In genomic region chr4:107757487-107758470, GRCm38 (mm10) we compare ENCODE assay signal across 16 mouse cellular contexts. TPM values are rescaled to one million over a fixed set of nuclear protein-coding genes. Genes with fewer than 3 reads are reported as not detected.
DNase-seq lines count a peak whose midpoint lies in the region; ATAC-seq and TF ChIP-seq lines count a peak whose summit lies in the region.
"Had no signal": no experiment of that assay in that cellular context is flagged by ENCODE, and none has a peak within 500 bp of the region (broad histone marks: within the 10 kb centered on the region; RNA-seq: fewer than 3 reads in every experiment).

No protein-coding gene starts in this region.

- H3K36me3 ChIP-seq in hindbrain, postnatal 0 days (ENCODE audit: insufficient read depth, low read length), result no peaks in the 10 kb centered on the region
- no peaks in the 10 kb centered on the region for H3K36me3 ChIP-seq in hindbrain, embryonic 13.5 days
- no peaks in the 10 kb centered on the region for H3K36me3 ChIP-seq in intestine, embryonic 15.5 days
- H3K36me3 ChIP-seq: embryonic facial prominence, embryonic 13.5 days; heart, embryonic 13.5 days had no signal

- no peak overlapping the region for H3K9ac ChIP-seq in hindbrain, postnatal 0 days (replicated peaks; ENCODE audit: low read length)
- H3K9ac ChIP-seq in hindbrain, embryonic 13.5 days, result no peak overlapping the region
- H3K9ac ChIP-seq in intestine, embryonic 15.5 days, result no peak overlapping the region
- H3K9ac ChIP-seq: embryonic facial prominence, embryonic 13.5 days; heart, embryonic 13.5 days; hindbrain, embryonic 14.5 days had no signal

- H3K4me1 ChIP-seq in hindbrain, postnatal 0 days (ENCODE audit: insufficient read depth, low read length), result peaks cover 4% of the 10 kb centered on the region; the same call in 1 of the 2 replicates
- peaks cover 33% of the 10 kb centered on the region for H3K4me1 ChIP-seq in hindbrain, embryonic 13.5 days (replicated peaks)
- 0 out of 2 replicates have a peak, but pooled peaks cover 2% of the 10 kb centered on the region for H3K4me1 ChIP-seq in intestine, embryonic 15.5 days (replicated peaks)

- 0 out of 2 replicates have a peak, but pooled peaks have one; percentile 33 for ATAC-seq in hindbrain, postnatal 0 days
- no peak for ATAC-seq in hindbrain, embryonic 13.5 days (ENCODE audit: low FRiP score)
- peak; percentile 26 for ATAC-seq in granulocyte monocyte progenitor cell, adult 5-6 weeks (replicated peaks; ENCODE audit: poor library complexity, severe bottlenecking)
- no peak for ATAC-seq in intestine, embryonic 15.5 days

- WGBS in hindbrain, postnatal 0 days, result 53% methylated on average over 15 of the region's 15 CpGs
- WGBS in hindbrain, embryonic 13.5 days, result 54% methylated on average over 15 of the region's 15 CpGs
- 67% methylated on average over 15 of the region's 15 CpGs for WGBS in intestine, embryonic 15.5 days

- H3K27ac ChIP-seq in hindbrain, postnatal 0 days, result no peak overlapping the region
- no peak overlapping the region for H3K27ac ChIP-seq in hindbrain, embryonic 13.5 days
- no peak overlapping the region for H3K27ac ChIP-seq in intestine, embryonic 15.5 days
- H3K27ac ChIP-seq: embryonic facial prominence, embryonic 13.5 days; heart, embryonic 13.5 days; hindbrain, embryonic 14.5 days had no signal

- H3K27me3 ChIP-seq in hindbrain, postnatal 0 days (ENCODE audit: insufficient read depth, low read length), result 0 out of 2 replicates have a peak, but pooled peaks cover 4% of the 10 kb centered on the region
- H3K27me3 ChIP-seq in hindbrain, embryonic 13.5 days, result peaks cover 34% of the 10 kb centered on the region
- no peaks in the 10 kb centered on the region for H3K27me3 ChIP-seq in intestine, embryonic 15.5 days (replicated peaks)

- no peaks in the 10 kb centered on the region for H3K9me3 ChIP-seq in hindbrain, postnatal 0 days (ENCODE audit: low read length)
- no peaks in the 10 kb centered on the region for H3K9me3 ChIP-seq in hindbrain, embryonic 13.5 days
- H3K9me3 ChIP-seq in intestine, embryonic 15.5 days, result no peaks in the 10 kb centered on the region
- H3K9me3 ChIP-seq: embryonic facial prominence, embryonic 13.5 days; heart, embryonic 13.5 days had no signal

- H3K4me3 ChIP-seq in hindbrain, postnatal 0 days (ENCODE audit: low read length), result no peak overlapping the region
- no peak overlapping the region for H3K4me3 ChIP-seq in hindbrain, embryonic 13.5 days
- H3K4me3 ChIP-seq in intestine, embryonic 15.5 days (replicated peaks), result no peak overlapping the region
- H3K4me3 ChIP-seq: embryonic facial prominence, embryonic 13.5 days; heart, embryonic 13.5 days had no signal

- DNase-seq in adrenal gland, postnatal 10 days, result peak; percentile 19
- DNase-seq in adrenal gland, adult 2 months, result no peak
- DNase-seq in hindbrain, postnatal 0 days (ENCODE audit: low spot score), result no peak
- peak; percentile 28 for DNase-seq in thymus, postnatal 14 days
- no peak for DNase-seq in thymus, adult 18-20 months
- DNase-seq: cerebellum, adult 11 months; kidney, adult 8-10 months; layer of hippocampus, postnatal 36 days; right cerebral cortex, postnatal 25 days had no signal

- H3K4me2 ChIP-seq in hindbrain, postnatal 0 days (ENCODE audit: low read depth, low read length), result no peak overlapping the region
- no peak overlapping the region for H3K4me2 ChIP-seq in hindbrain, embryonic 13.5 days
- no peak overlapping the region for H3K4me2 ChIP-seq in intestine, embryonic 15.5 days (replicated peaks)
- H3K4me2 ChIP-seq: embryonic facial prominence, embryonic 13.5 days; heart, embryonic 13.5 days; hindbrain, embryonic 14.5 days; midbrain, embryonic 11.5 days had no signal

- no peak for TF ChIP-seq CTCF in hindbrain, postnatal 0 days (IDR thresholded peaks at IDR 0.05; ENCODE audit: low read depth)

RNA-seq across cellular contexts. Expression of gene Lrp8, which starts 44.3 kb away (rescaled TPM):
- 1 to 10 TPM; 3.8 to 4.9 TPM for total RNA-seq in adrenal gland, postnatal 10 days (2021)
- 1 to 10 TPM; 9.5 to 9.8 TPM for total RNA-seq in adrenal gland, adult 2 months (2021)
- 14.0 and 15.9 TPM in 2 replicates for polyA plus RNA-seq in adrenal gland, adult 2 months (2012; rRNA removed)
- 62.2 and 65.9 TPM in 2 replicates for total RNA-seq in hindbrain, postnatal 0 days (2014; rRNA removed)
- 33.9 and 34.5 TPM in 2 replicates for polyA plus RNA-seq in hindbrain, postnatal 0 days (2015; fragmentation: Nextera tagmentation; extraction: Ambion mirVana)
- 38.4 and 41.7 TPM in 2 replicates for polyA plus RNA-seq in hindbrain, embryonic 13.5 days (2015; fragmentation: Nextera tagmentation; extraction: Ambion mirVana)
- 12.8 and 19.7 TPM in 2 replicates for total RNA-seq in granulocyte monocyte progenitor cell, adult 5-6 weeks (2014; fragmentation: Nextera tagmentation)
- total RNA-seq in granulocyte monocyte progenitor cell, adult 5-6 weeks (2017), result 16.5 and 18.7 TPM in 2 replicates
- 3.4 and 4.2 TPM in 2 replicates for polyA plus RNA-seq in intestine, embryonic 15.5 days (2015; fragmentation: Nextera tagmentation; extraction: Ambion mirVana)

Comparison
In these comparisons a context has a peak if more than half of its experiments do, and no peak if none do; other contexts are left out.
1. DNase-seq: peak in adrenal gland, postnatal 10 days (single experiment) and thymus, postnatal 14 days (single experiment); none in adrenal gland, adult 2 months (single experiment), hindbrain, postnatal 0 days (single experiment) and thymus, adult 18-20 months (0 of 2).
2. ATAC-seq: peak in hindbrain, postnatal 0 days (single experiment) and granulocyte monocyte progenitor cell, adult 5-6 weeks (single experiment); none in hindbrain, embryonic 13.5 days (single experiment) and intestine, embryonic 15.5 days (single experiment).